Mouse (Mus musculus) gastrocnemius, adult 8-10 months (tissue): ENCODE measurements around the gene Garem2. TPM values are rescaled to one million over a fixed set of nuclear protein-coding genes. Genes with fewer than 3 reads are reported as not detected.

Source experiments
- DNase-seq, 2 experiments: peaks; one replicate each; pipeline ENCODE4 v3.0.0; 2022; ENCODE audit warnings: low spot score in 2 of 2
- total RNA-seq, 4 experiments: library from RNA; stranded (reverse); gene quantifications; 2 replicates each; pipeline ENCODE4 v1.2.4; 2022

Garem2 gene
- total RNA-seq, 4 experiments from 2014 or later: not detected

GRCm38 (mm10) chr5:30111126-30111525, 6.2 kb downstream of the Garem2 start:
- no peak for DNase-seq

GRCm38 (mm10) chr5:30111771-30112170, 6.8 kb downstream of the Garem2 start:
- no peak for DNase-seq

GRCm38 (mm10) chr5:30112533-30113068, 7.6 kb downstream of the Garem2 start:
- no peak for DNase-seq

GRCm38 (mm10) chr5:30113881-30114760, 9.2 kb downstream of the Garem2 start:
- peak in 1 of 2 experiments; percentile 32 for DNase-seq

GRCm38 (mm10) chr5:30114761-30115140, 9.8 kb downstream of the Garem2 start:
- no peak for DNase-seq

- DNase-seq: no peak
Observed at GRCm38 (mm10) chr5:30115718-30116117, 10.8 kb downstream of the Garem2 start.

- no peak for DNase-seq
Observed at GRCm38 (mm10) chr5:30118018-30118417, 13.1 kb downstream of the Garem2 start.

- DNase-seq: no peak
Observed at GRCm38 (mm10) chr5:30119163-30119562, 14.2 kb downstream of the Garem2 start.

- no peak for DNase-seq
Observed at GRCm38 (mm10) chr5:30120106-30120505, 15.1 kb downstream of the Garem2 start.

GRCm38 (mm10) chr5:30122481-30122880, 17.5 kb downstream of the Garem2 start:
- DNase-seq: no peak

- no peak for DNase-seq
Observed at GRCm38 (mm10) chr5:30125587-30125986, 20.6 kb downstream of the Garem2 start.

- no peak for DNase-seq
Observed at GRCm38 (mm10) chr5:30126756-30127155, 21.8 kb downstream of the Garem2 start.

GRCm38 (mm10) chr5:30127921-30128597, 23.1 kb downstream of the Garem2 start:
- DNase-seq: no peak

GRCm38 (mm10) chr5:30128680-30129079, 23.7 kb downstream of the Garem2 start:
- DNase-seq: no peak

GRCm38 (mm10) chr5:30131246-30131645, 26.3 kb downstream of the Garem2 start:
- no peak for DNase-seq

- DNase-seq: no peak
Observed at GRCm38 (mm10) chr5:30132173-30132572, 27.2 kb downstream of the Garem2 start.

GRCm38 (mm10) chr5:30135711-30136231, 30.8 kb downstream of the Garem2 start:
- DNase-seq: no peak

- DNase-seq: no peak
Observed at GRCm38 (mm10) chr5:30137271-30137670, 32.3 kb downstream of the Garem2 start.

GRCm38 (mm10) chr5:30138193-30138592, 33.2 kb downstream of the Garem2 start:
- no peak for DNase-seq

- DNase-seq: no peak
Observed at GRCm38 (mm10) chr5:30146526-30146925, 41.6 kb downstream of the Garem2 start.

- no peak for DNase-seq
Observed at GRCm38 (mm10) chr5:30148133-30148920, 43.4 kb downstream of the Garem2 start.
